Mouse (Mus musculus) ES-E14 (cell line): ENCODE measurements around the gene Ehmt1.

Experiments used
- CHD2 ChIP-seq: IDR thresholded peaks from 2 replicates; pipeline ENCODE4 v1.6.1; 2014; ENCODE audit warnings: mild to moderate bottlenecking, low read depth, low read length, inconsistent platforms
- MAFK ChIP-seq: IDR thresholded peaks from 2 replicates; pipeline ENCODE4 v1.6.1; 2014; ENCODE audit warnings: mild to moderate bottlenecking, low read depth, low read length, inconsistent platforms; ENCODE audit not compliant: insufficient read depth
- ZC3H11A ChIP-seq: IDR thresholded peaks from 2 replicates; pipeline ENCODE4 v1.6.1; 2012; ENCODE audit warnings: low read depth, mild to moderate bottlenecking, inconsistent platforms, low read length, borderline replicate concordance

- no peak for TF ChIP-seq MAFK
- TF ChIP-seq CHD2 = no peak
- TF ChIP-seq ZC3H11A = no peak
Observed at GRCm38 (mm10) chr2:24926965-24927358, 7.5 kb upstream of the Ehmt1 start.
